Mouse (Mus musculus) liver, embryonic 12.5 days (tissue): ENCODE measurements around the gene Wdr83. TPM values are rescaled to one million over a fixed set of nuclear protein-coding genes. Genes with fewer than 3 reads are reported as not detected.

ENCODE experiments used
- ATAC-seq: fragments of 200-750 bp; cut with Nextera tagmentation; 2 replicates; pipeline ENCODE4 v1.8.0; 2017; ENCODE audit warnings: moderate number of reproducible peaks, mild to moderate bottlenecking, moderate library complexity
- H3K27ac ChIP-seq: fragments of 300-500 bp; sonication (generic); 2 replicates; pipeline ENCODE4 v1.5.1; 2016; ENCODE audit warnings: mild to moderate bottlenecking
- H3K27me3 ChIP-seq: fragments of 300-500 bp; sonication (generic); replicated peaks from 2 replicates; pipeline ENCODE4 v1.6.1; 2016; ENCODE audit warnings: mild to moderate bottlenecking, moderate library complexity
- H3K36me3 ChIP-seq: fragments of 300-500 bp; sonication (generic); 2 replicates; pipeline ENCODE4 v1.6.1; 2016; ENCODE audit warnings: mild to moderate bottlenecking, moderate library complexity
- H3K4me1 ChIP-seq: fragments of 300-500 bp; sonication (generic); 2 replicates; pipeline ENCODE4 v1.6.1; 2016
- H3K4me2 ChIP-seq: fragments of 300-500 bp; sonication (generic); 2 replicates; pipeline ENCODE4 v1.6.1; 2016; ENCODE audit warnings: mild to moderate bottlenecking, moderate library complexity
- H3K4me3 ChIP-seq: fragments of 300-500 bp; sonication (generic); 2 replicates; pipeline ENCODE4 v1.5.1; 2016; ENCODE audit warnings: mild to moderate bottlenecking, moderate library complexity
- H3K9ac ChIP-seq: fragments of 300-500 bp; sonication (generic); 2 replicates; pipeline ENCODE4 v1.6.1; 2016; ENCODE audit warnings: mild to moderate bottlenecking, moderate library complexity
- H3K9me3 ChIP-seq: fragments of 300-500 bp; sonication (generic); replicated peaks from 2 replicates; pipeline ENCODE4 v1.6.1; 2016; ENCODE audit warnings: mild to moderate bottlenecking, moderate library complexity
- WGBS: fragments of 180-500 bp; shearing (Covaris S2); methylation state at CpG from one replicate; pipeline ENCODE4 v1.1.7; 2016; ENCODE audit not compliant: insufficient replicate concordance; 5-methylcytosine and 5-hydroxymethylcytosine counted together
- microRNA-seq: library from miRNA; unstranded; fragments of <30 nt; microRNA quantifications from one replicate; pipeline ENCODE4, GENCODE M21; 2017
- polyA plus RNA-seq: library from polyadenylated mRNA; unstranded; fragments of >200 nt; fragmentation: Nextera tagmentation; extraction: Ambion mirVana; gene quantifications from 2 replicates; pipeline ENCODE4 v1.2.1, GENCODE M21; 2016

The Wdr83 gene
- polyA plus RNA-seq, 1 experiment from 2014 or later: 33.1 TPM

GRCm38 (mm10) chr8:85029271-85029670 lies 51.8 kb downstream of the Wdr83 start:
- ATAC-seq: no peak
- Histone ChIP-seq H3K4me3 (peak overlapping the region; percentile 100), H3K36me3 (peaks cover 61% of the 10 kb centered on the region), H3K27ac (peak overlapping the region; percentile 61), H3K27me3 (no peaks in the 10 kb centered on the region), H3K4me2 (peak overlapping the region; percentile 96), H3K9me3 (no peaks in the 10 kb centered on the region), H3K4me1 (peaks cover 66% of the 10 kb centered on the region), H3K9ac (peak overlapping the region; percentile 100)
- 81% methylated on average over 14 of the region's 14 CpGs for WGBS

GRCm38 (mm10) chr8:85027922-85028321 lies 53.2 kb downstream of the Wdr83 start:
- 22% methylated on average over 2 of the region's 2 CpGs for WGBS
- H3K27ac ChIP-seq: peak overlapping the region; percentile 96; the same call in 1 of the 2 replicates
- H3K4me1 ChIP-seq: peaks cover 62% of the 10 kb centered on the region

GRCm38 (mm10) chr8:85027516-85027855 lies 53.6 kb downstream of the Wdr83 start:
- H3K4me1 ChIP-seq: peaks cover 58% of the 10 kb centered on the region
- H3K27ac ChIP-seq: peak overlapping the region; percentile 96
- under 1% methylated on average over 13 of the region's 13 CpGs for WGBS
- no peaks in the 10 kb centered on the region for H3K27me3 ChIP-seq
- H3K36me3 ChIP-seq: peaks cover 60% of the 10 kb centered on the region
- no peaks in the 10 kb centered on the region for H3K9me3 ChIP-seq
- H3K9ac ChIP-seq: peak overlapping the region; percentile 100
- H3K4me2 ChIP-seq: peak overlapping the region; percentile 96
- H3K4me3 ChIP-seq: peak overlapping the region; percentile 100
- no peak for ATAC-seq

More at GRCm38 (mm10) chr8:85027922-85028321, 53.2 kb downstream of the Wdr83 start:
- H3K9me3 ChIP-seq: no peaks in the 10 kb centered on the region
- ATAC-seq: no peak
- H3K9ac ChIP-seq: peak overlapping the region; percentile 100
- no peaks in the 10 kb centered on the region for H3K27me3 ChIP-seq
- peak overlapping the region; percentile 96 for H3K4me2 ChIP-seq
- peak overlapping the region; percentile 100 for H3K4me3 ChIP-seq
- H3K36me3 ChIP-seq: peaks cover 60% of the 10 kb centered on the region

- under 1% methylated on average over 71 of the region's 75 CpGs for WGBS
Observed at GRCm38 (mm10) chr8:85026670-85027515, 54.2 kb downstream of the Wdr83 start, which contains the start of gene Trir. Trir (plus strand) TSS chr8:85026823.

GRCm38 (mm10) chr8:85025098-85025932 lies 55.8 kb downstream of the Wdr83 start, which contains the start of gene Asna1:
Asna1 (minus strand) TSS chr8:85025281.
- peak within 1 kb of the TSS; percentile 96 for H3K4me2 ChIP-seq
- ATAC-seq: peak; percentile 82
- H3K4me3 ChIP-seq: peak within 1 kb of the TSS; percentile 100
- H3K36me3 ChIP-seq: peaks cover 60% of the 10 kb centered on the region
- peak within 1 kb of the TSS; percentile 96 for H3K27ac ChIP-seq
- no peaks in the 10 kb centered on the region for H3K27me3 ChIP-seq
- peaks cover 51% of the 10 kb centered on the region for H3K4me1 ChIP-seq
- H3K9ac ChIP-seq: peak within 1 kb of the TSS; percentile 100
- 3% methylated on average over 30 of the region's 30 CpGs for WGBS
- H3K9me3 ChIP-seq: no peaks in the 10 kb centered on the region

More at GRCm38 (mm10) chr8:85026670-85027515, 54.2 kb downstream of the Wdr83 start, which contains the start of gene Trir:
- ATAC-seq: peak; percentile 84
- Histone ChIP-seq H3K36me3 (peaks cover 60% of the 10 kb centered on the region), H3K4me3 (peak within 1 kb of the TSS; percentile 100), H3K27ac (peak within 1 kb of the TSS; percentile 96), H3K9me3 (no peaks in the 10 kb centered on the region), H3K27me3 (no peaks in the 10 kb centered on the region), H3K4me1 (peaks cover 55% of the 10 kb centered on the region), H3K9ac (peak within 1 kb of the TSS; percentile 100), H3K4me2 (peak within 1 kb of the TSS; percentile 96)

Small RNA genes within 50 kb of the gene (microRNA-seq; reads per million reads assigned to microRNA genes)
- gene Gm23388 (10.2 reads per million, percentile 22 among the genes with 10 or more reads in this experiment), gene Mir7070 (not detected)

Other genes starting within 250 kb of the Wdr83 start
- gene Gadd45gip1, start 249.8 kb downstream of the Wdr83 start, polyA plus RNA-seq: 69.9 and 71.0 TPM in 2 replicates
- 274 and 281 TPM in 2 replicates for gene Rad23a, start 240.6 kb downstream of the Wdr83 start, polyA plus RNA-seq
- gene Calr, start 234.4 kb downstream of the Wdr83 start, polyA plus RNA-seq: 590 and 610 TPM in 2 replicates
- 96.3 and 98.6 TPM in 2 replicates for gene Farsa, start 224.3 kb downstream of the Wdr83 start, polyA plus RNA-seq
- 110 TPM in 2 replicates for gene Syce2, start 209.2 kb downstream of the Wdr83 start, polyA plus RNA-seq
- gene Gcdh, start 187.4 kb downstream of the Wdr83 start, polyA plus RNA-seq: 41.1 and 44.3 TPM in 2 replicates
- 517 and 552 TPM in 2 replicates for gene Klf1, start 179.4 kb downstream of the Wdr83 start, polyA plus RNA-seq
- 10.8 and 11.4 TPM in 2 replicates for gene Dnase2a, start 172.7 kb downstream of the Wdr83 start, polyA plus RNA-seq
- gene Mast1, start 143.9 kb downstream of the Wdr83 start, polyA plus RNA-seq: 0.18 TPM in 2 replicates
- 0.39 and 0.60 TPM in 2 replicates for gene Rtbdn, start 134.3 kb downstream of the Wdr83 start, polyA plus RNA-seq
- 1.1 TPM in 1 of 2 replicates, not detected in the other for gene Gm49661, start 111.9 kb downstream of the Wdr83 start, polyA plus RNA-seq
- 1,859 and 1,895 TPM in 2 replicates for gene Prdx2, start 111.7 kb downstream of the Wdr83 start, polyA plus RNA-seq
- 149 and 150 TPM in 2 replicates for gene Rnaseh2a, start 111.5 kb downstream of the Wdr83 start, polyA plus RNA-seq
- gene Junb, start 102.6 kb downstream of the Wdr83 start, polyA plus RNA-seq: 18.0 and 18.3 TPM in 2 replicates
- gene Hook2, start 90.7 kb downstream of the Wdr83 start, polyA plus RNA-seq: 10.8 and 10.9 TPM in 2 replicates
- gene Best2, start 66.8 kb downstream of the Wdr83 start, polyA plus RNA-seq: not detected in 2 replicates
- 85.8 and 87.3 TPM in 2 replicates for gene Asna1, start 56.0 kb downstream of the Wdr83 start, polyA plus RNA-seq
- gene Trir, start 54.5 kb downstream of the Wdr83 start, polyA plus RNA-seq: 133 and 139 TPM in 2 replicates
- gene Tnpo2, start 44.4 kb downstream of the Wdr83 start, polyA plus RNA-seq: 31.1 and 32.3 TPM in 2 replicates
- 8.5 and 9.5 TPM in 2 replicates for gene Fbxw9, start 21.3 kb downstream of the Wdr83 start, polyA plus RNA-seq
- gene Gm5741, start 13.3 kb downstream of the Wdr83 start, polyA plus RNA-seq: 0.80 TPM in 1 of 2 replicates, not detected in the other
- 51.6 and 52.3 TPM in 2 replicates for gene Dhps, start 9.5 kb downstream of the Wdr83 start, polyA plus RNA-seq
- gene Wdr83os, start 566 bp downstream of the Wdr83 start, polyA plus RNA-seq: 80.1 and 87.7 TPM in 2 replicates
- gene Man2b1, start 2.0 kb upstream of the Wdr83 start, polyA plus RNA-seq: 23.5 and 26.7 TPM in 2 replicates
- gene Zfp791, start 41.8 kb upstream of the Wdr83 start, polyA plus RNA-seq: 0.35 and 0.66 TPM in 2 replicates
- gene Cks1brt, start 70.6 kb upstream of the Wdr83 start, polyA plus RNA-seq: not detected in 2 replicates
- not detected in 2 replicates for gene Olfr371, start 144.7 kb upstream of the Wdr83 start, polyA plus RNA-seq
- gene Orc6, start 218.3 kb upstream of the Wdr83 start, polyA plus RNA-seq: 111 and 117 TPM in 2 replicates
- 129 and 133 TPM in 2 replicates for gene Vps35, start 218.5 kb upstream of the Wdr83 start, polyA plus RNA-seq